Mouse (Mus musculus) 416B (cell line): ENCODE measurements around the gene Glul.
"Not testable (repeated sequence)": the region's sequence is repeated elsewhere in the genome, so short reads cannot be mapped to it uniquely, and the experiment has no call there.

Experiments used
- DNase-seq: peaks from one replicate; pipeline ENCODE4 v3.0.0; 2011; ENCODE audit warnings: low read depth

Gene Glul

DNA sequence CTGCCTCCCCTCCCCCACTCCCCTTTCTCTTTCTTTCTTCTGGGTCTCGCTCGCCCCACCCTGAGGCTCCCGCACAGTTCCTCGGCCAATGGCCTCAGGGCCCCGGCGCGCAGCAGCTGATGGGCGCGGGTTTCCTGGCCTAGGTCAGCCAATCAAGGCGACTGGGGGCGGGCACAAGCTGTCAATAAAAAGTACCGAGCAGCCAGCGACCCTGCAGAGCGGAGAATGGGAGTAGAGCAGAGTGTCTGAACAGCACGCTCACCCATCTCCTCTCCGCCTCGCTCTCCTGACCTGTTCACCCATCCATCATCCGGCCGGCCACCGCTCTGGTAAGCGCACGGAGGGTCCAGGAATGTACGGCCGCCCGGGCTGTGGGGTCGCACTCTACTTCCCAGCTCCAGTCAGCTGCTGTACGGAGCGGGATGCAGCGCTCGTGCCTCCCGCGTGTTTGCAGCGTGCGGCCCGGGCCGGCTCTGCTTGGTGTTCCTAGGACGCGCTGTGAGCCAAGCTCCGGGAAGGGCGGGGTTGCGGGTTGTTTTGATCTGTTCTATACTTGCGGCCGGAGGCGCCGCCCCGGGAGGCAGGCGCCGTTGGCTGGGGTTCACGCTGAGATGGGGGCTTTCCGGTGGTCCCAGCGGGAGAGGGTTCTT, at the start of gene Glul, which contains the start of gene Teddm2:
Gene Glul (plus strand): TSS at position 214 of the 650 bp plus-strand sequence.
Gene Teddm2 (minus strand): TSS at position 498 of the 650 bp plus-strand sequence.
- DNase-seq, result peak; percentile 90

DNA sequence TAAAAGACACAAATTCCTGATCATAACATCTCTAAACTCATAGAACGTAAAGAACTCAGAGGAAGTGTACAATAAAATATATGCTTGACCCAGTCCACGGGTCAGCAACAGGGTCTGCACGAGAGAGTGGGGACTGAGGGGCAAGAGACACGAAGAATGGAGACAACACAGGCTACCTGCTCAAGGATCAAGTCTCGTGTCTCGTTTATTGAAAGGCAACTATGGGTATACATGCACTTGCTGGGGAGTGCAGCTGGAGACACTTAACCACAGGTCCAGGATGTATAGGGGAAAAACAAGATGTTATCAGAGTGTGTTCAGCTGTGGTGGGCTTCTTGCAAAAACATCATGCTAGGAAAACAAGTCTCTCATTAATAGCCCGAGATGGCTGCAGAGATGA, 47.0 kb upstream of the Glul start:
- not testable (repeated sequence) for DNase-seq

- no peak for DNase-seq
Measured at GRCm38 (mm10) chr1:153855946-153856345, 43.8 kb upstream of the Glul start.

DNA sequence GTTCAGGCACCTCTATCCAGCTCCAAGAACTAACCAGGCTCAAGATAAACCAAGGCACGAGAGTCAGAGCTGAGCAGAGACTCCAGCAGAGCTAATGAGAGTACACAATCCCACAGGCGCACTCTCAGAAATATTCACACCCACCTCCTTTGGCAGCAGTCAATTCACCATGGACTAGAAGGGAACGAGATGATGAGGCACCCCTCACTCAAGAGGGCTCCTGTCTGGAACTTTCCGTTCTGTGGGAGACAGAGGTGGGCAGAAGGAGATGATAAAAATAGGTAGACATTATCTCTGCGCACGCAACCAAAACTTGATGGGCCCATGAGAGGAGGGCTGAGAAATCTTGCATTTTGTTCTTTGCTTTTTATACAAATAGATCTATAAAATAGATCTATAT, 25.7 kb upstream of the Glul start, which contains the start of gene Teddm1b:
Gene Teddm1b (plus strand): TSS at position 301 of the 400 bp plus-strand sequence.
- DNase-seq, result no peak

DNA sequence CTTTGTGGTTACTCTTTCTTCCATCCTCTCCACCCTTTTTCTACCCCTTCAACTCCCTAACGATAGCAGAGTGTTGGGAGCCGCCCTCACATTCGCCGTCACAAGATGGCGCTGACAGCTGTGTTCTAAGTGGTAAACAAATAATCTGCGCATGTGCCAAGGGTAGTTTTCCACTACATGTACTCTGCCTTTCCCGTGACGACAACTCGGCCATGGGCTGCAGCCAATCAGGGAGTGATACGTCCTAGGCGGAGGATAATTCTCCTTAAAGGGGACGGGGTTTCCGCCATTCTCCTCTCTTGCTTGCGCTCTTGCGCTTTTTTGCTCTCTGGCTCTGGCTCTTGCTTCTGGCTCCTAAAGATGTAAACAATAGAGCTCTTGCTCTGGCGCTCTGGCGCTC, 19.4 kb upstream of the Glul start:
- not testable (repeated sequence) for DNase-seq

DNA sequence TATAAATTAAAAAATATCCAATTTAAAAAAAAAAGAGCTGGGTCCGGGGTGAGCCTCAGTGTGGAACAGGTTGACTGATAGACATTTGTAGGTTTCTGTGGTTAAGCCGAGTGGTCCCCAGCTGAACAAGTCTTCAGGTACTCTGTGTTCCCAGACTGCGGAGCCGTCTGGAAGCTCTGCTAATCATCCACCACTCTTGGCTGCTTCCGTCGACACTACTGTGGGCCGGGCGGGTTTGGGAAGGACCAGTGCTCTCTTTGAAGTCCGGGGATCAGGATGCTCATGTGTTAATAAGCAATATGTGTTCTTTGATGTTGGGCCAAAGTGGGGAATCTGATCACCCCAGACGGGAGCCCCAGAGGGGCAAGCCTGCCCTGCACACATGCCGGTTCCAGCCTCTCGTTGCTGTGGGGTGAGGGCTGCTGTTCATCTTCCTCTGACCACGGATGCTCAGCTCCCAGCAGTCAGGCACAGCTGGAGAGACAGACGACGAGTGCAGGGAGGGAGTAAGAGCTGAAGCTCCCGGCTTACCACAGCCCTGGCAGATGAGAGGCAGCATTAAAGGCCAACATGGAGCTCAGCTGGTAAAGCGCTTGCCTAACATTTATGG, 13.6 kb upstream of the Glul start:
- no peak for DNase-seq

GRCm38 (mm10) chr1:153890121-153890520, 9.6 kb upstream of the Glul start:
- no peak for DNase-seq

GRCm38 (mm10) chr1:153891442-153891841, 8.3 kb upstream of the Glul start, which contains the start of gene Teddm1a:
Gene Teddm1a, plus strand, starts transcription at chr1:153891742.
- no peak for DNase-seq

DNA sequence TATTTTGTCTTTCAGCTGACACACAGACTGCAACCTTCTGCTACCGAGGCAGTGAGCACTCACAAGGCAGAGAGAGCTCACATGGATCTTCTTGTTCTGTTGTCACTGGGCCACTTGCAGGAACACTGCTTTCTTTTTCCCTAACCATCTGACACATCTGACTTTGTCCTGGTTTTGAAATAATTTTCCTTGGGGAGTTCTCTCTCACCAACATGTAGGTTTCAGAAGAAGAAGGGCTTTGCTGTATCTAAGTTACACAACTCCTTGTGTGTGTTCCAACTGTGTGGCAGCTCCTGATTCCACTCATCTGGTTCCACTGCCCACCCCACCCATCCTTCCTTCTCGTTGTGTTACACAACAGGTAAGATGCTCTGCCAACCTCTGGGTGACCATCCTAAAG, 6.0 kb upstream of the Glul start:
- DNase-seq, result no peak

GRCm38 (mm10) chr1:153894201-153894893, 5.4 kb upstream of the Glul start:
- DNase-seq, result no peak

- DNase-seq, result peak; percentile 67
Measured at GRCm38 (mm10) chr1:153894979-153895378, 4.8 kb upstream of the Glul start.

GRCm38 (mm10) chr1:153897196-153897595, 2.5 kb upstream of the Glul start:
- DNase-seq, result no peak

DNA sequence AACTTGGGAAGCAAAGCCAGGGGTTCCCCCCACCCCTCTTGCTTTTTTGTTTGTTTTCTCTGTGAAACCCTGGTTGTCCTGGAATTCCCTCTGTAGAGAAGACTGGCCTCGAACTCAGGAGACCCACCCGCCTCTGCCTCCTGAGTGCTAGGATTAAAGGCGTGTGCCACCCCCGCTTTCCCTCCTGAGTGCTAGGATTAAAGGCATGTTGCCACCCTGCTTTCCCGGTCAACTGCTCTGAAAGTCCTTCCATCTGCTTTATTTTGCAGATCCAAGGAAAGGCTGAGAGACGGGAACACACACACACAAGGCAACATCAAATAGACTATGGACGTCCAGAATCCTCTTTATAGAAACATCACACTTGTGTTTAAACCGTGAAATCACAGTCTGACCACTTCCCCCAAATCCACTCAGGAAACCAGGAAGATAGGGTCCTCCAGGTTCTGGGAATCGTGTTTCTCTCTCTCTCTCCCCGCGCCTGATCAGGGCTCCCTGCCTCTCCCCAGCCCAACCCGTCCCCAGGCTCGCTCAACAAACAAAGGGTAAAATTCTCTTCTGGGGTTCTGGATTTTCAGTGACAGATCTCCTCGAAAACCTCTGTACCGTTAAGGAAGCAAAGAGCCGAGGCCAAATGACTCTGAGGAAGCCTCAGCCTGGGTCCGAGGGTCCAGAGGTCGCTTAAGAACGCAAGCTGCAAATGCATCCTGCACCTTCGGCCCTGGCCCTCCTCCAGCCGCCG, 584 bp upstream of the Glul start:
- DNase-seq, result no peak

GRCm38 (mm10) chr1:153900381-153900780, 637 bp downstream of the Glul start:
- DNase-seq, result no peak

- DNase-seq, result no peak
Measured at GRCm38 (mm10) chr1:153900860-153901730, 1.4 kb downstream of the Glul start.

DNA sequence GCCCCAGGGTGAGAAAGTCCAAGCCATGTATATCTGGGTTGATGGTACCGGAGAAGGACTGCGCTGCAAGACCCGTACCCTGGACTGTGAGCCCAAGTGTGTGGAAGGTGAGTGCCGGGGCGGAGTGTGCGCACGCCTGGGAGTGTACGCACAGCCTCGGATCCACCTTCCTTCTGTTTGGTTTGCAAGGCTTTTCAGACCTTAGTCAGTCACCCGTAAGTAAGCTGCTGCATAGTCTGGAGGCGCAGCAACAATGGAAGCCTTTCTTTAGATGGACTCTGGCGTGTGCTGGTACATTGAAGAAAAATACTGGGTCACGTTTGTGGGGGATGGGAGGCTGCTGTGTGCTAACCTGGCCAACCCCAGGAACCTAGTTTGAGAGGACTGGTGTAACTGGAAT, 3.3 kb downstream of the Glul start:
- no peak for DNase-seq

- no peak for DNase-seq
Measured at GRCm38 (mm10) chr1:153904236-153904635, 4.5 kb downstream of the Glul start.

GRCm38 (mm10) chr1:153905884-153906283, 6.1 kb downstream of the Glul start:
- DNase-seq, result no peak

DNA sequence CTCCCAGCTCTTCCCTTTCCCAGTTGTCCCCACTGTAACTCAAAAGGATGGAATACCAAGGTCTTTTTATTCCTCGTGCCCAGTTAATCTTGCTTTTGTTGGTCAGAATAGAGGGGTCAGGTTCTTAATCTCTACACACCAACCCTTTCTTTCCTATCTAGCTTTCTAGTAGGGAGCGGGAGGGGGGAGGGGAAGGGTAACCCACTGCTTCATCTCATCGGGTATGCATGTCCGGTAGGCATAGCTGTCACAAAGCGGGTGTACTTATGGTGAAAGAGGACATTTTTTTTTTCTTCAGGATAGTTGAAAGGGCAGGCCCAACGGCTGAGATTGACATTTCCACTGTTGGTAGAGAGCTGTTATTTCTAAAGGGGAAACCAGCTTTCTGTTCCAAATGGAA, 8.5 kb downstream of the Glul start:
- no peak for DNase-seq

DNA sequence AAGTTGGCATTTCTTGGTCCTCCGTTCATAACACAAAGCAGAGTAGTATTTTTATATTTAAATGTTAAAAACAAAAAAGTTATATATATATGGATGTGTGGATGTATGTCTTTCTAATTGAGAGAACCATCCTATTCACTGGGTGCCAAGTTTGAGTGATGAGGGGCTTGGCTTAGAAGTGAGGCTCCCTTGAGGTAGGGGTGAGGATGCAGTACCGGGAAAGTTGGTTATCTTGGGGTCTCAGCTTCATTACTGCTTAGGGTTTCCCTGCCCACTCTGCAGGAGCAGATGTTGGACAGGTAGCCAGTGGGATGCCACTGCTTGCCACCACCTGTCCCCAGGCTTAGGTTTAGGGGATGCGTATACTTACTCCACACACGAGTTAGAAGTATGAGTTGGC, 9.0 kb downstream of the Glul start:
- DNase-seq, result no peak

- no peak for DNase-seq
Measured at GRCm38 (mm10) chr1:153909213-153909962, 9.6 kb downstream of the Glul start.
